Mouse (Mus musculus): ENCODE measurements around the gene Gpr82.

The Gpr82 gene

DNA sequence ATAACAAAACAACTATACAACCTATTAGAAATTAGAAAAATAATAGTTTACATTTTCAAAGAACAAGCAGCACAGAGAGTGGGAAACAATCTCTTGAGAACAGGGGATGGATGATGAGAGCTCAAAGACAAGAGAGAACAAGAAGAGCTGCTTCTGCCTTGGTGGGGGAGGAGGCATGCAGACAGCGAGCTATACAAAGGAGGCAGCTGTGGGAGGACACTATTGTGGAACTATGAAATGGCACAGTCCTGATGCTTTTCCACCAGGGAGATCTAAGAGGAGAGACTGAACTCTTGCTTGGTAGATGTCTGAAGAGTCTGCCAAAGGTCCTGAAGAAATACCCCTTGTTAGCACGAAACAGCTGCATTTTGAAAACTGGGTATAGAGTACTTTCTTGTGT, 27.2 kb downstream of the Gpr82 start:
- in situ Hi-C loops (cut with MseI, MboI), result no loop called here

DNA sequence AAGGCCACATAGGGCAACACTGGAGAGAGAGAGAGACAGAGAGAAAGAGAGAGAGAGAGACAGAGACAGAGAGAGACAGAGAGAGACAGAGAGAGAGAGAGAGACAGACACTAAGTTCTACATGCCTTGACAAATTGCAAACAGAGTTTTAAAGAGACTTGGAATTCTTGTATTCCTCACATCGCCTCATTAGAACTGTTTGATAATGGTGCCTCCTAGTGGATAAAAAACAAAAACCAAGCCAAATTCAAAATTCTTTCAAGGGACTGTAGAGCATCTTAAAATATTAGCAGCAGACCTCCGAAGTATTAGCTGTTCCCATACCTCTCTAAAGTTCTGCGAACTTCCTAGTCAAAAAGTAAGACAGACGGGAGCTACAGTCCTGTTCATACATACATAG, 30.7 kb downstream of the Gpr82 start:
- in situ Hi-C loops (cut with MseI, MboI), result no loop called here

DNA sequence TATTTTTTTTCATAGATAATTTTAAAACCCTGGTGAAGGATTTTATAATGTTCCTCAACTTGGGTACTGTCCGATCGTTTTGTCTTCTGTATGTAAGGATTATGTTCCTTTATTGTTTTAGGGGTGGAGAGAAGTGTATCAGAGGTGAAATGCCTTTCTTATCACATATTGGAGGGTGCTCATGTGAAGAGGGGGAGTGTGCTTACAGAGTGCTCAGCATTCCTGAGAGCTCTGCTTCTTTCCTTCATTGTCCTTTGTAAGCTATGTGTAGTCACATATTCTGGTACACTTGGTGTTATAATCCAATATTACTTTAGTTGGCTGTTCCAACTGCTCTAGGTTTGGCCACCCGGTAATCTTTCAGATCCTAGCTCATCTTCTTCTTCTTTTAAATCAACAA, 39.5 kb downstream of the Gpr82 start:
- in situ Hi-C loops (cut with MseI, MboI), result loop anchor here in 1 of 2 experiments (10.0 kb wide), 1 partner anchor 64 kb away; no protein-coding TSS in a partner anchor

DNA sequence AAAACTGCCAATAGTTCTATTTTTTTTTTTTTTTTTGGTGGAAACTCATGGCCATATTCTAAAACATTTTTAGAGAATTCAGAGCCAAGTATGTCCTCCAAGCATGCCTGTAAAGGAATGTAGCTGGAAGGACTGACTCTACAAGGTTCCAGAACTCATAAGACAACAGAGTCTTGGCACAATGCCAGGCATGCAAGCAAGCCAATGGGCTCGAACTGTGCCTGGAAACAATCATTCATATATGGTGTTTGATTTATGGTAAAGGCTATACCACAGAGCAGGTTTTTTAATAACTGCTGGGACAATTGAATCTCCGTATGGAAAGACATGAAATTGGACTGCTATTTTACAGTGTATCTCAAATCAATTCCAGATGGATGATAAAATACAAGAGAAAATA, 43.9 kb downstream of the Gpr82 start:
- in situ Hi-C loops (cut with MseI, MboI), result loop anchor here in 1 of 2 experiments (10.0 kb wide), 1 partner anchor 60 kb away; no protein-coding TSS in a partner anchor

DNA sequence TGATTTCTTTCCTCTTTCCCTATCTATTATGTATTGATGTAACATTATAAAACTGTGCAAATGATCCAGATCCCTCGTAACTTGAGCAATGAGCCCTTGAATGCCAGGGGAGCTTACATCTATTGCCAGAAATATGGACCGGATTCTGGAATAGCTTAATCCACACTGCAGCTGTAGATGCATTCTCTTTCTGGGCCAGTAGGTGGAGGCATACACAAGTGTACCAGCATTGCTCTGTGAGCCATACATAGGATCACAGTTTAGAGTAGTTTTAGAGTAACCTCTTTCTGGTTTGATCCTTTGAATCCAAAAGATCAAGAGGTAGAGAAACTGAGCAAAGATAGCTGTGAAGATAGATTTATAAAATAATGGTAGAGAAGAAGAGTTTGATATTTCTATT, 49.0 kb downstream of the Gpr82 start:
- in situ Hi-C loops (cut with MseI, MboI), result no loop called here
